Mouse (Mus musculus): ENCODE results near the gene Sh3bgrl3. TPM values are rescaled to one million over a fixed set of nuclear protein-coding genes. Genes with fewer than 3 reads are reported as not detected.

Sh3bgrl3 gene
- total RNA-seq, 2 experiments from 2014 or later, result 66.8 to 86.5 TPM

GRCm38 (mm10) chr4:134112403-134112802 lies 16.2 kb downstream of the Sh3bgrl3 start:
- DNase-seq, result no peak

DNA sequence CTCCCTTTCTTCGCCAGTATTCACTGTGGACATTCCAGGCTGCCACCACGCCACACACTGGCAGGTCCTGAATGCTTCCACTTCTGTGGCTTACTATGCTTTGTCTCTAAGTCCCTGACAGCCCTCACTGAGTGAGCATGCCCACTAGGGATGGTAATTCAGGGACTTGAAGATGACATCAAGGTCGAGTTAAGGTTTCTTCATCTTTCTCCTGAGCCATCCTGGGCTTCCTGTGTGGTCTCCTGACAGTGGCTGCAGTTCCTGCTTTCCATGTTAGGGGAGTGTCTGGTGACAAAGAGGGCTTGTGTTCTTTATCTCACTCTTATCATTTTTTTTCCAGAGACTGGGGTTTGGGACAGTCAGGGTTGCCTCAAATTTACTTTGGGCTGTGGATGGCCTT lies 17.9 kb downstream of the Sh3bgrl3 start:
- DNase-seq, result no peak

GRCm38 (mm10) chr4:134108196-134108595 lies 20.4 kb downstream of the Sh3bgrl3 start:
- DNase-seq, result no peak

DNA sequence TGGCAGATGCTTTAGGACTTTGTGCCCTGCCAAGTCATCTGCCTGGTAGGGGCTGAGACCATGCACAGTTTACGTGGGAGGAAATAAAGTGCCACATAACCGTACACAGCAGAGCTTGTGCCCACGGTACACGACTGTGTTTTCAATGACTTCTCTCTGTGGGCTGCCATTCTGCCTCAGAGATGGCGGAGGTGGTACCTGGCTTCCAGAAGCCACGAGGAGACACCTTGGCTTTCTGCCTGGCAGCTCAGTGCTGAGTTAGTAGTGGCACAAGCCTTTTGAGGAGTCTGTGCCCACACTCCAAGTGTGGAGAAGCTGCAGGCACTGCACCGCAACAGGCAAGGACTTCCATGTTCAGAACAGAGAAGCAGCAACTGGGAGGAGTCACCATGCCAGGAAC lies 20.9 kb downstream of the Sh3bgrl3 start:
- DNase-seq, result no peak

- no peak for DNase-seq
Measured at GRCm38 (mm10) chr4:134106105-134106504, 22.5 kb downstream of the Sh3bgrl3 start.

- no peak for DNase-seq
Measured at GRCm38 (mm10) chr4:134102742-134103119, 25.9 kb downstream of the Sh3bgrl3 start.

- DNase-seq, result peak; percentile 91 to 92
Measured at GRCm38 (mm10) chr4:134101979-134102741, 26.4 kb downstream of the Sh3bgrl3 start, which contains the start of gene Ubxn11. TSS of gene Ubxn11 (plus strand) at chr4:134102570.

DNA sequence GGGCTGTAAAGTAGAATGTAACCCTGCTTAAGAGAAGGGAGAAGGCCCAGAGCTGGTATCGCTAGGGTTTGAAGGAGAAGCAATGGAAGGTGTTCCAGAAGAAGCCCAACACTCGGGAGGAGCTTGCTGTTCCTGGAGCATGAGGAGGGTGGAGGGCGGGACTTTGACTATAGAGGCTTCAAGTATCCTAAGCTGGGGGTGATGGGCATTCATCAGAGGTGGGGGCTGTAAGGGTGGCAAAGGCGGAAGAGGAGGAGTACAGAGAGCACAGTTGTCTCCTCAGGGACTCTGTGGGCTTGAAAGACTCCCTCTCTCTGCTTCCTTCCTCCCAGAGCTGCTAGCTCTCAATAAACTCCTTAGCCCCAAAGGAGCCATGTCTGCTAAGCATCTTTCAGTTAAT lies 28.3 kb downstream of the Sh3bgrl3 start:
- no peak for DNase-seq

DNA sequence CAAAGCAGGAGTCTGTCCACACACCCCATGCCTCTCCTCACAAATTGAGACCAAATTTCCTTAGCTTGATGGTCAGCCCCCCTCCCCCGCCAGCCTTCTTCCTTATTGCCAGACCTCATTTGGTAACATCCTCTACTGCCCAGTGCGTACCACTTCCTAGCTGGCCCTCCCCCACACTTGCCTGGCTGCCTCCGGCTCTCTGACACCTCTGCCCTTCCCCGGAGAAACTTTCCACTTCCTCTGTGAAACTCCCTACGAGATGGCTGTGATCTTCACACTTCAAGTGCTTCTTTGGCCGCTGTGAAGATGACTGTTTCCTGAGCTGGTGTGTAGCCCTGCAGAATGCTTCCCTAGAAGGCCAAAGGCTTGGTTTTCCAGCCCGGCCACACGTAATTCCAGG lies 30.0 kb downstream of the Sh3bgrl3 start:
- peak in 1 of 2 experiments; percentile 53 for DNase-seq

DNA sequence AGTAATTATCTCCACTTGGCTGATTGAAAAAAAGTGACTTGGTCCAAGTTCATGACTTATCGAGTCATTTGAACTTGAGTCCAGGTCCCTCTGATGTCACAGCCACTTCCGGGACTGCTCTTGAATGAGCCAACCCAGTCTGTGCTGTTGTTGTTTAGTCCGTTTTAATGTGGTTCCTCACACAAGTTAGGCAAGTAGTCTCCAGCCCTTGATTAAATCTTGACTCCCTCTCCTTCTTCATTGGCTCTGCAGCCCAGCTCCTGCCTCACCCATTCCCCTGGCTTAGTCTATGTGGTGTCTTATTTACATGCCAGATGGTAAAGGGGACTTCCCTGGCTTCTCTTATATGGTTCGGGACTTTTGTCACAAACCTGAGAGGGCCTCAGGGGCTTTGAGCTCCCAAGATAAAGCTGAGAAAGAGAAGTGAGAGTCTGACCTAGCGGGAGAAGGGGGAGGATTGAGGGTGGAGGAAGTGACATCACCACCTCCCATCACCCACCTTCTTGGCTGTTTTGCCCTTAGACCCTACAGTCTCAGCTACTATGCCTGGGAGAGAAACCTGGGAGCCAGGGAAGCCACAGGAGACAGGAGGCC lies 31.5 kb downstream of the Sh3bgrl3 start:
- DNase-seq, result no peak

- no peak for DNase-seq
Measured at GRCm38 (mm10) chr4:134096120-134096519, 32.5 kb downstream of the Sh3bgrl3 start.

DNA sequence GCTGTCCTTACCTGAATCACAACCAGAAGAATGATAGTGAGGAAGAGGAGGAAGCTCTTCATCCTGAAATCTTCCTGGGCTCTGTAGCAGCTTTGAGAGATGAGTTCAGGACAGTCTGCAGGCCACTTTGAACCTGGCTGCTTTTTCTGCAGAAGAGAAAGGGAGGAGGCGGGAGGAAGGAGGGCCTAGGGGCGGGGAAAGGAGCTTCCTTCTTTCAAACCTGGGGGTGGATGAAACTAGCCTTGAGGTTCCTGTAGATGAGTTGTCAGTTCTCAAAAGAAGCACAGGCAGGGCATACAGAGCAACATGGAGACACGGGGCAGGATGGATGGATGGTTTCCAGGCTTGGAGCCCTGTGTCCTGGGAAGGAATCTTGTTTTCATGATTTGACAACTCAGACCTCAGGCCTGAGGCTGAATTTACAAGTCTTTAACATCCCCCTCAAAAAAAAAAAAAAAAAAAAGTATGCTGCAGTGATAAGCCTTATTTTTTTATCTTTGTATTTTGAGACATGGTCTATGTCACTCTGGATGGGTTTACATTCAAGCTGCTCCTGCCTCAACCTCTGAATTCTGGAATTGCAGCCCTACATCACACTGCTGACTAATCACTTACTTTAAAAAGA lies 33.6 kb downstream of the Sh3bgrl3 start, which contains the start of gene Cd52:
Gene Cd52 (minus strand): TSS at position 160 of the 625 bp plus-strand sequence.
- DNase-seq, result peak in 1 of 2 experiments; percentile 35

DNA sequence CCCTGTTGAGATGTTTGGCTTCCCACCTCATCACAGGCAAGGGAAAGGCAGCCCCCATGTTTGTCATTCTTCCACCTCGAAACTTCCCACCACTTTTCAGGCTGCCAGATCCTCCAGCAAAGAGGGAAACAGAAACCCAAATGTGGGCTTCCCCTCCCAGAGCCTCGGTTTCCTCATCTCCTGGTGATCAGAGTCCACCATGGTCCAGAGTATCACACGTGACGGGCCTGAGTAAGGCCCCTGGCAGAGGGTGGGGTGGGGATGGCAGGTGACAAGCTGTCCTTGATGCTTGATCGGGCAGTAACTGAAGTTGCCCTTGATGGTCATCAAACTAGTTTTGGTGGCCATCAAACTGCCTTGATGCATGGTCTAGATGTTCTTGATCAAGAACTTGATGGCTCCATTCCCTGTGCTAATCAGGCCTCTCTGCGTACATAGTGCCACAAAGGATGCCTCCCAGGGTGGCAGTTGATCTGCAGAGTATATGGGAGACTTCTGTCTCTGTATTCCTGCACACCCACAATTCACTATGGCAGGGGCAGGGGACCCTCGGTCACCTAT lies 34.5 kb downstream of the Sh3bgrl3 start:
- DNase-seq, result no peak

DNA sequence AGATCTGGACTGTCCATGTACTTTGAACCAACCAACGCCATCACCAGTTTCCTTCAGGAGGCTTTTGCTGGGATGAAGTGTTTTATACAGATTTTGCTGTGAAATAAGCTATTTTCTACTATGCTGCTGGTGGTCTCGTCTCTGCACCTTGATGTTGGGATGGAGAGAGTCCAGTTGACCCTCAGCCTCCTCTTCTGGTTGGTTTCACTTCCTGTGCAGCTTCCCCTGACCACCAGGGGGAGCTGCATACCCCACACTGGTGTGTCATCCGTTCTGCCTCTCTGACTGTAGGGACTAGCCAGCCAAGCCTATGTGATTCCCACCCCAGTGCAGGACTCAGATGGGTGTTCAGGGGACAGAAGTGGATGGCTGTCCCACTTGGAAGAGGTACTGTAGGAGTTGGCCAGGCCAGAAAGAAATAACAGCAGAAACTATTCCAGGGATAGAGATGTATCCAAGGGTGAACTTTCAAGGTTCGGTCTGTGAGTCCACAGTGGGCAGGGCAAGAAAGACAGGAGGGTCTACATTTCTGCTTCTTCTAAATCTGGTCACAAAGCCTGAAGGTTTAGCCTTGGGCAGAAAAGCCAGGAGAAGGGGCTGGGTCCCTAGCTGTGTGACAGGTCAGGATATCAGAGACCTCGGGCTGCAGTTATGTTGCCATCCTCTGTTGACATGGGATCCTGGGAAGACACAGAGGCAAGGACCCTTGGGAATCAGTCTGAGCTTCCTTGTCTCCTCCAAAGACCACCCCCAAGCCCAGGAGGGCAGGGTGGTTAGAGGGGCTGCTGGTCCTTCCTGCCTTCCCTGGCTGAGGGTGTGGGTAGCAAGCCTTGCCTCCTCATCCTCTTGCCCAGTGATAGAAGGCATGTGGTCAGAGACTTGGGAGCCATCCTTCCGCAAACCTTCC lies 36.0 kb downstream of the Sh3bgrl3 start:
- DNase-seq, result peak; percentile 65 to 84

DNA sequence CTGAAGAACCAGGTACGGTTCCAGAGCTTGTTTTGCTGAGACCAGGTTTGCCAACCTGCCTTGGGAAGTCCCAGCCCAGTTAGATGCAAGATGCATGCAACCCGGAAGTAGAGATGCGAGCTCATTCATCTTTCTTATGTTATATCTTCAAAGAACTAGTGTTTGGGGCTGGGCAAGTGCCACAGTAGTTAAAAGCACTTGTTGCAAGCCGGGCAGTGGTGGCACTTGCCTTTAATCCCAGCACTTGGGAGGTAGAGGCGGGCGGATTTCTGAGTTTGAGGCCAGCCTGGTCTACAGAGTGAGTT lies 37.4 kb downstream of the Sh3bgrl3 start:
- DNase-seq, result no peak

GRCm38 (mm10) chr4:134090521-134091224 lies 37.9 kb downstream of the Sh3bgrl3 start:
- DNase-seq, result no peak

DNA sequence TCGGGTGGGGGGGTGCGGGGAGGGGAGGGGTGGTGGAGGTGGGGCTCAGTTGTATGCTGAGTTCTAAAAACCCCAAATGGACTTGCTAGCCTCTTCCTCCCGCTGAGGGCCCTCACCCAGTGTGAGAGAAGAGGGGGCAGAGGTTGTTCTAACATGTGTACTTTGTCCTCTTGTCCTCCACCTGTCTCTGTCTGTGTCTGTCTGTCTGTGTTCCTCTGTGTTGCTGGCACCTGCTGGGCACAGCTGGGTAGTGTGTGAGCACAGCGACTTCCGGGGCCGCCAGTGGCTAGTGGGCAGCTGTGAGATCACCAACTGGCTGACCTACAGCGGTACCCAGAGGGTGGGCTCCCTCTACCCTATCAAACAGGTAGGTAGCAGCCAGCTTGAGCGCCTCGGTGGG lies 39.6 kb downstream of the Sh3bgrl3 start:
- no peak for DNase-seq

DNA sequence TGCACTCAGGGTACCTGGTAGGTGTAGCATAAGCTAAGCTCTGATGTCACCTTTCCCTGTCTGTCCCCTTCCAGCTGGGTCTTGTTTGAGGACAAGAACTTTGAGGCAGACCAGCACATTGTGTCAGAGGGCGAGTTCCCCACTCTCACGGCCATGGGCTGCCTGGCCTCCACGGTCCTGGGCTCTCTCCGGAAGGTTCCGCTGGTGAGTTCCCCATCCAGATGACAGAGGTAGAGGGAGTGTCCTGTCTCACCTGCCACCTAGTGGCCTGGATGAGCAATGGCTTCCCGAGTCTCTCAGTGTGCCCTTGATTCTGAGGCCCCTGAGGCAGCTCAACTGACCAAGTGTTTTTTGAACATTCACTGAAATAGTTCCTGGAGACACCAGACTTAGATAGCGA lies 41.2 kb downstream of the Sh3bgrl3 start:
- peak; percentile 36 to 51 for DNase-seq

DNA sequence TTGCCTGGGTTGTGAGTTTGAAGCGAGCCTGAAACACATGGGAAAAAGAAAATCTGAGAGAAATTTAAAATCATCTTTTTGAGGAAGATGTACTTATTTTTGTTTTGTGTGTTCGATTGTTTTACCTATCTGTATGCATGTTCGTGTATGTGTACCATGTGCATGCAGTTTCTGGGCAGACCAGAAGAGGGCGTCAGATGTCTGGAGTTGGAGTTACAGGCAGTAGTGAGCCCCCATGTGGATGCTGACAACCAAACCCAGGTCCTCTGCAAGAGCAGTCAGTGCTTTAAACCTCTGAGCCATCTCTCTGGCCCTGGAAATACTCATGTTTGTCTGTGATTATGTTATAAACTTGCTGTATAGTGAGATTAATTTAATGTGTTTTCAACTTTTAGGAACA lies 43.6 kb downstream of the Sh3bgrl3 start:
- no peak for DNase-seq

DNA sequence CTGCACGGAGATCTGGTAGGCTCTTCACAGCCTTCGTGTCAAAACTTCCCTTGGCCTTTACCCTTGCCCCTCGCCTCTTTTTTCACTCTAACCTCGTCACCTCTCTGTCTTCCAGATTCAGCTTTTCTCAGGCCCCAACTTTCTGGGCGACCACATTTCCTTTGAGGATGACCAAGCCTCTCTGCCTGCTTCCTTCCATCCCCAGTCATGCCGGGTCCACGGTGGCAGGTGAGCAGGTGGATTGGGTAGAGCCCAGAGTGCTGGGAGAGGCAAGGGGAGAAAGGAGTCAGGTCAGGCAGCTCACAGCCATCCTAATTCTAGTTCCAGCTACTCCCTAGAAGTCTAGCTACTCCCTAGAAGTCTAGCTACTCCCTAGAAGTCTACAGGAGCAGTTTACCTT lies 46.1 kb downstream of the Sh3bgrl3 start:
- DNase-seq, result no peak

GRCm38 (mm10) chr4:134081730-134082386 lies 46.7 kb downstream of the Sh3bgrl3 start:
- DNase-seq, result peak; percentile 67 to 74

Measured in adrenal gland, postnatal 36 days (tissue).